Mouse (Mus musculus): Measurements from ENCODE around the gene Ntn3.

Gene Ntn3

DNA sequence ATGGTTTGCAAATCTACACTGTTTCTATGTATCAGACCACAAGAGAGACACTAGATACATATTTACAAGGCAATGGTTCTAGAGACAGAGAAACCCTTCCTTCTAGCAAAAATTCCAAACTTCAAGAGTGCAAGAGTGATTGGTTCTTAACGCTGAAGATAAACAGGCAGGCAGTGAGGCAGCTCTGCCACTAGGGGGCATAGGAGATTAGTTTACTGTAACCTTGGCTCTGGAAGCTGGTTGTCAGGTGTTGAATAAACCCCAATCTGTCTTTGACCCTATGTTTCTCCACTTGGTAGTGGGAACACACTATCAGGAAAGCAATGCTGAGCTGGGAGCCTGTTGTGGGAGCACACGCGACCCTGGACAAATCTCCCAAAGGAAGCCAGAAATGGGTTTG is 35.9 kb downstream of the Ntn3 start:
- H3K36me3 ChIP-seq (ENCODE audit: control insufficient read depth, insufficient read depth, low read length, poor library complexity, severe bottlenecking), result no peaks in the 10 kb centered on the region
- no peaks in the 10 kb centered on the region for H3K27me3 ChIP-seq (ENCODE audit: control insufficient read depth, insufficient read depth, low read length, poor library complexity, severe bottlenecking)
- DNase-seq (ENCODE audit: low read depth, low spot score), result peak; percentile 86

DNA sequence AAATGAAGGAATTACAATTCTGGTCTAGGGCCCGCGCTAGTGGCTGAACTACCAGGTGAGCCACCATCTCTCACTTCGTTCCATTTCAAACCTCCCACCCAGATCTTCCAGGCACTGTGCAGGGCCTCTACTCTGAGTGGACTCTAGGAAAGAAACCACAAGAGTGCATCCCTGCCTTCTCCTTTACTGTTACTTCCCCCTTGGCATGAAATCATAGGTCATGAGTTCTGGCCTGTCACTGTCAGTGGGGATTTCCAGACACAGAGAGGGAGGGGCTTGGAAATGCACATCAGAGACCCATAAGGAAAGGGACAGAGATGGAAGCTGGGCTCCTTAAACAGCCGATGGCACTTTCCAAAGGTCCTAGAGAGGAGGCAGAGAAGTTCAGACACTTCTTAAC is 37.6 kb downstream of the Ntn3 start:
- no peaks in the 10 kb centered on the region for H3K27me3 ChIP-seq (ENCODE audit: control insufficient read depth, insufficient read depth, low read length, poor library complexity, severe bottlenecking)
- H3K36me3 ChIP-seq (ENCODE audit: control insufficient read depth, insufficient read depth, low read length, poor library complexity, severe bottlenecking), result no peaks in the 10 kb centered on the region; the same call in none of the 2 replicates
- no peak for DNase-seq (ENCODE audit: low read depth, low spot score)

DNA sequence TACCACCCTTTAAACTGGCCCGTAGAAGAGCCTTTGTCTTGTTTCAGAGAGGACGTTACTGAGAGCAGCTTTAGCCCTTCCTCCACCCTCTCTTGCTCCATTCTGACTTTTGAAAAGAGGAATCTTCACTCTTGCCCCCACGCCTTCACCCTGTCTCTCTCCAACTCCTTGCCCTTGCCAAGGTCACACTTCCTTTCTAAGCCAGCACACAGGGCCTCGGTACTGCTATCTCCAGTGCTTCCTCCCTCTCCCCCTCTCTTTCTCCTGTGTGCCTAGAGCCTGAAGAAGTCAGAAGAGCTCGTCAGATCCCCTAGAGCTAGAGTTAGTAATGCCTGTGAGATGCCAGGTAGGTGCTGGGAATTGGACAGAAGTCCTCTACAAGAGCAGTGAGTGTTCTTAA is 38.6 kb downstream of the Ntn3 start:
- Histone ChIP-seq H3K27me3 (ENCODE audit: control insufficient read depth, insufficient read depth, low read length, poor library complexity, severe bottlenecking) (no peaks in the 10 kb centered on the region), H3K36me3 (ENCODE audit: control insufficient read depth, insufficient read depth, low read length, poor library complexity, severe bottlenecking) (no peaks in the 10 kb centered on the region; the same call in none of the 2 replicates)
- no peak for DNase-seq (ENCODE audit: low read depth, low spot score)

DNA sequence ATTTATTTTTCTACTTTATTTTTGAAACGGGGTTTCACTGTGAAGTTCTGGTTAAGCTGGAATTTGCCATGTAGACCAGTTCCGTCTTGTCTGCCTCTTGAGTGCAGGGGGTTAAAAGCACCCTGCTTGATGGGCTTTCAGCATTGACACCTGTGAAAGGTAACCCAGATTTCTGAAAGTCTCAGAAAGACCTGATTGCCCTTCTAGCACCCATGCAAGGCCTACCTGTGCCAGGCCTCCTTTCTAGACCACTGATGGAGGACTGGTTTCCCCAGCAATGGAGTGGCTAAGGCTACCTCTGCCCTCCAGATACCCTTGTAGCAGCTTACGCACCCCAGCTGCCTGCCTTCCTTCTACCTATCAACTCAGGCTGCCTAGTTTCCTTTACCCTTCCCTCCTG is 39.2 kb downstream of the Ntn3 start:
- no peaks in the 10 kb centered on the region for H3K27me3 ChIP-seq (ENCODE audit: control insufficient read depth, insufficient read depth, low read length, poor library complexity, severe bottlenecking)

DNA sequence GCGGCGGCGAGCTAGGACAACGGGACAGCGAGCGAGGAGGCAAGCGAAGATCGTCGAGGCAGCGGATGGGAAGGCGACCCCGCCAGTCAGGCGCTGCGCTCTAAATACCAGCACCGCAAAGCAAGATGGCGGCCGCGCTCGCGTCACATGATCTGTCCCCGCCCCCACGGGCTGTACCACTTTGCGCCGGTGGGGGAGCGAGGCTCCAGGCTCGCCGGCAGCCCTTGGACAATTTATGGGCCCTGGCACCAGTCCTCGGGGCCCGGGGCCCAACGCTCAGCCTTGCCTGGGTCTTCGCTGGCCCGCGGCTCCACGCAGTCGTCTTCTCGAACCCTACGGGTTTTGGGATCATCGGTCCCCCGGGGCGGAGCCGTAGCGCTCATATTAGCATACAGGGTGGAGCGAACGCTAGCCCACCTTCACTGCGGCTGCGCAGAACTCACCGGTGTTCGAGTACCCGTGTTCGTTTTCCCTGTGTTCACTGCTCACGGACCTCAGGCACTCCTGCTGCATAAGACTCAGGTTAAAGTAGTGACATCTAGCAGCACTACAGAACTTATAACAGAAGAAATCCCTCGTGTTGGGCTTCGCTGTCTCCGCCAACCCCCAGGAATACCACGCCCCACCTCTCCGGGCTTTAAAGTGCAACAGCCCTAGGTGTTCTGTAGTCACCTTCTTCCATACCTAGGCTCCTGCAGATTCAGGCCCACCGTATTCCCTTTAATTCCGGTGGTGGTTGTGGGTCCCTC is 39.8 kb downstream of the Ntn3 start, which contains the start of gene Atp6v0c:
Gene Atp6v0c (minus strand): TSS at position 386 of the 749 bp plus-strand sequence.
- no peaks in the 10 kb centered on the region for H3K27me3 ChIP-seq (ENCODE audit: control insufficient read depth, insufficient read depth, low read length, poor library complexity, severe bottlenecking)
- DNase-seq (ENCODE audit: low read depth, low spot score), result peak; percentile 96

More for the DNA sequence above, 39.2 kb downstream of the Ntn3 start:
- peaks cover 3% of the 10 kb centered on the region for H3K36me3 ChIP-seq (ENCODE audit: control insufficient read depth, insufficient read depth, low read length, poor library complexity, severe bottlenecking)
- no peak for DNase-seq (ENCODE audit: low read depth, low spot score)

DNA sequence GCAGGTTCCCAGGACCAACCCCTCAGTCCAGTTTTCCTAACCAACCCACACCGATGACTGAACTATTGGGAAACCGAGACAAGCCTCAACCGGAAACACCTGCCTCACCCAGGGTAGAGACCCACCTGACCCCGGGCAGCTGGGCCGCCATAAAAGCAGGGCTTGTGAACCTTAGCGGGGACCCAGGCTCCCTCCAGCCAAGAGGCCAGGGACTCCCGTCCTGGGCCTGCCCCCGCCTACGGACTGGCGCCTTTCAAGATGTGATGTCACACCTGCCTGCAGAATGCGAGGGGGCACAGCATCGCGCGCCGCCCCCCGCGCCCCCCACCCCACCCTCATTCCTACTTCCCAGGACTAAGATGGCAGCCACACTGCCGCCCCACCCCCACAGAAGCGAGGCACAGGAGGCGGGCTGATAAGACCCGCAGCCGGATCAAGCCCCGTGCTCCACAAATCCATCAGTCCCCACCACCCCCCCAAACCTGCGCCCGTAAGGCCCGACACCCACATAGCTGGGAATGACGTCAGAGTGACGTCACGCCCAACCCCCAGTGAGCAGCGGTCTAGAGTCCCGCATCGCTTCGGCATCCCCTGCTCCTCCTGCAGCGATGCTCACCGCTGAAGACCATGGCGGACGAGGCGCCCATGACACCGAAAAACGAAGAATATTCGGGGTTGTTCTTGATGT is 40.6 kb downstream of the Ntn3 start:
- peaks cover 3% of the 10 kb centered on the region for H3K36me3 ChIP-seq (ENCODE audit: control insufficient read depth, insufficient read depth, low read length, poor library complexity, severe bottlenecking)
- H3K27me3 ChIP-seq (ENCODE audit: control insufficient read depth, insufficient read depth, low read length, poor library complexity, severe bottlenecking), result no peaks in the 10 kb centered on the region
- peak; percentile 91 for DNase-seq (ENCODE audit: low read depth, low spot score)

More for the DNA sequence above, 39.8 kb downstream of the Ntn3 start, which contains the start of gene Atp6v0c:
- peaks cover 3% of the 10 kb centered on the region for H3K36me3 ChIP-seq (ENCODE audit: control insufficient read depth, insufficient read depth, low read length, poor library complexity, severe bottlenecking)

DNA sequence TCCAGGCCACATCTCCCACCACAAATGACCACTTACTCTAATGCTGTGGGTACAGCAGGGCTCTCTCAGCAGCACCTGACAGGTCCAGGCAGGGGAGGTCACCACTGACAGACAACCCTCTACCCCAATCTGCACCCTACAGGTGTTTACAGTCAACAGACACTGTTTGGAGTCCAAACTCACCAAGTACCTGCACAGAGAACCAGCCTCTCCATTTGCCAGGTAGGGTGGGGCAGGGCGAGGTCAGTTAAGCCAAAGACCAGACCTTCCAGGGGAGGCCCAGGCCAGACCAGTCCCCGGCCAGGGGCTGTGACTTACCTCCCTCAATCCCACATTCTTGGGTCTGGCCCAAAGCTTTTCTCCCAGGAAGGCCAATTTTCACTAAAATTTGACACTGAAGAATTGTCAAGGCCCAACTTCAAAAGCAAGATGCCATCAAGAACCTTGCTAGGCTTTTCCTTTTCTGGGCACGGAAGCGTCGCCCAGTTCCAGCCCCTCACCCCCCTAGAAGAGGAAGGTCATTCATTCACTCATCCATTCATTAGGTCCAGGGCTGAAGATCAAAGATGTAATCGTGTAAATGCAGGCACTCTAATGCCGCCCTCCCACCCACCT is 41.3 kb downstream of the Ntn3 start:
- peaks cover 3% of the 10 kb centered on the region for H3K36me3 ChIP-seq (ENCODE audit: control insufficient read depth, insufficient read depth, low read length, poor library complexity, severe bottlenecking)
- DNase-seq (ENCODE audit: low read depth, low spot score), result no peak
- no peaks in the 10 kb centered on the region for H3K27me3 ChIP-seq (ENCODE audit: control insufficient read depth, insufficient read depth, low read length, poor library complexity, severe bottlenecking)

DNA sequence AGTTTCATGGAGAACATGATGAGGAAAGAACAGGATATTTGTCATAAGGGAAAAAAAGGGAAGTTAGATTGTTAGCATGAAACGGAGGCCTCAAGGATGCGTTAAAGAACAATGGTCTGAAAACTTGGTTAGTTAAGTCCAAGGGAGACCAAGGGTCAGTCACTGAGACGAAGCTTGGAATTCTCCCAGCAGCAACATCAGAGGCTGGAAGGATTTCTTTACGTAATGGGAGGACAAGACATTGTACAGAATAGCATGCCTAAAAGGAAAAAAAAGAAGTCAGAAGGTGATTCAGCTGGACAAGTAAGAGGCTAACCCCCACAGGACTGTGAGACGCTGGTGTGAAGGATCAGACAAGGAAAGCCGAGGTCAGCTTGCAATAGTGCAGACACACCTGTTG is 42.2 kb downstream of the Ntn3 start:
- no peaks in the 10 kb centered on the region for H3K27me3 ChIP-seq (ENCODE audit: control insufficient read depth, insufficient read depth, low read length, poor library complexity, severe bottlenecking)

DNA sequence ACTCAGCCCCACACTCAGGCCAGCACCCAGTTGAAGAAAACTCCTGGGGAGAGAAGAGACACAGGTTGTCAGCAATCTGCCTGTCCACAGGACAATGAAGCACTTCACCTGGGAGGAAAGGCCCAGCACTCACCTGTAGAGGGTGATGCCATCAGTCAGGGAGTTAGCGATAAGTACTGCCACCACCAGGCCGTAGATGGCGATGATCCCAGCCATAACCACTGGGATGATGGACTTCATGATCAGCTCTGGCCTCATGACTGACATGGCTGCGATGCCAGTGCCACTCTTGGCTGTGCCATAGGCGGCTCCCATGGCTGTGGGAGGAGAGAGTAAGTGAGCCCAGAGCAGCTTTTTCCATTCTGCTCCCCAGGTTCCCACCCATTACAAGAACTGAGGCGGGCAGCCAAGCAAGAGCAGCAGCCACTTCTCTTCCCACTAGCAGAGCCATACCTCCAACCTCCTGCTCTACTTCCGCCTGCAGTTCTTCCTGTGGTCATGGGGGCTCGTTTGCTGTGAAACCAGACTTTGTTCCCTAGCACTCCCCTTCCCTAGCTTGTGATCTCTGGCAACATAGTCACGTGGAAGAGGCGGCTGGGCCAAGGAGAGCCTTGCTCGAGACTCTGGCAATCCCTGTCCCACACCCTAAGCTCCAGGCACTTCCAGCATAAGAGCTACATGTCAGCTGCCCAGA is 44.6 kb downstream of the Ntn3 start:
- Histone ChIP-seq H3K36me3 (ENCODE audit: control insufficient read depth, insufficient read depth, low read length, poor library complexity, severe bottlenecking) (peaks cover 3% of the 10 kb centered on the region), H3K27me3 (ENCODE audit: control insufficient read depth, insufficient read depth, low read length, poor library complexity, severe bottlenecking) (no peaks in the 10 kb centered on the region)
- no peak for DNase-seq (ENCODE audit: low read depth, low spot score)

More for the DNA sequence above, 42.2 kb downstream of the Ntn3 start:
- H3K36me3 ChIP-seq (ENCODE audit: control insufficient read depth, insufficient read depth, low read length, poor library complexity, severe bottlenecking), result peaks cover 3% of the 10 kb centered on the region
- DNase-seq (ENCODE audit: low read depth, low spot score), result no peak

DNA sequence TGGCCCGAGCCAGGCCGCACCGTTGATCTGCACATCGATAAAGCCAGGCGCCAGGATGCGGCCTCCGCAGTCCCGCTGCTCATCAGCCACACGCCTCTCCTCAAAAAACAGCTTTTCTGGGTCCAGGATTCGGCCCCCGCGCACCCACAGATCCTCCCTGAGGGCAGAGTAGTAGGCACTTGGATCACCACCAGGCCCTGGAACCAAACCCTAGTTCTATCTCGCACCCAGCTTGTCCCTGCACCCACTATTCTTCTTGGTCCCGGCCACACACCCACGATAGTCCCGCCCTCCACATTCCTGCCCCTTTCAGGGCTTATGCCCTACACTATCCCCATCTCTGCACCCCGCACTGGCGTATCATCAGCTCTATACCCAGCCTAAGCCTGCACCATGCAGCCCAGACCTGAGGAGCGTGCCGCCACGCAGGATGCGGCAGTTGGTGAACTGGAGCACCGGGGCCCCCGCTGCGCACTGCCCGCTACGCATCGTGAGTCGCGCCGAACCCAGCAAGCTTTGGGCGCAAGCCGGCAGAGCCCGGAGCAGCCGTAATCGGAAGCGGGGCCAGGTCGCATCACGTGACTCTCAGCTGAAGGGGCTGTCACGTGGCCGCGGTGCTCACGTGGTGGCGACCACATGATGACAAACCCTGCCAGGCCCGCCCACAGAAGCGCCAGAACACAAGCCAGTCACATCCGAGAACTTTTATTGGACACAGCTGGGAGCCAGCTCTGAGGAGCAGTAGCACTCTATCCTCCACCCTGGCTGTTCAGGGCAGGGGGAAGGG is 46.0 kb downstream of the Ntn3 start, which contains the start of gene Amdhd2:
Gene Amdhd2 (minus strand): TSS at position 591 of the 787 bp plus-strand sequence.
- no peaks in the 10 kb centered on the region for H3K27me3 ChIP-seq (ENCODE audit: control insufficient read depth, insufficient read depth, low read length, poor library complexity, severe bottlenecking)

DNA sequence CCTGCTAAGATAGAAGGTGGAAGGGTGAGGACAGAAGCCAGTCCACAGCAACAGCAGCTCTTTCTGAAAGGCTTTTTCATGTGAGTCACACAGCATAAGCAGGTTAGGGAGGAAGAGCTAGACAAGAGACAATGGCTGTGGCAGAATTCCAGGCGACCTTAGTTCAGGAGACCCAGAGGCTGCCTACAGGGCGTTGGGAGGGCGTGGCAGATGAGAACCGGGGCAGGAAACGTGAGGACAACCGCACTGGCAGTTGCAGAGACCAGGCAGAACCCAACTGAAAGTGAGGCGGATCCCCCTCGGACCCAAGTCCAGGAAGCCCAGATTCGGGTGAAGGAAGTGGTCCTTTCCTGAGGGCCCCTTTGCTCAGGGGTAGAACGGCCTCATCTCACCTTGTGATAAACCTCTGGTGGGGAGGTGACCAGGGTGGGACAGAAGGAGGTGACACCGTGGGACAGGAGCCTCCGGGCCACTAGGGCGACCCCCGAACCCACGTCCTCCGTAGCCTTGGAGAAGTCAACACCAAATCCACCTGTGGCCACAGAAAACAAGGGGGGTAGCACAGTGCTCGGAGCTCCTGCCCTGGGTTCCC is 46.7 kb downstream of the Ntn3 start:
- peak; percentile 38 for DNase-seq (ENCODE audit: low read depth, low spot score)
- H3K27me3 ChIP-seq (ENCODE audit: control insufficient read depth, insufficient read depth, low read length, poor library complexity, severe bottlenecking), result no peaks in the 10 kb centered on the region

More for the DNA sequence above, 46.0 kb downstream of the Ntn3 start, which contains the start of gene Amdhd2:
- peaks cover 3% of the 10 kb centered on the region for H3K36me3 ChIP-seq (ENCODE audit: control insufficient read depth, insufficient read depth, low read length, poor library complexity, severe bottlenecking)
- DNase-seq (ENCODE audit: low read depth, low spot score), result peak; percentile 98

DNA sequence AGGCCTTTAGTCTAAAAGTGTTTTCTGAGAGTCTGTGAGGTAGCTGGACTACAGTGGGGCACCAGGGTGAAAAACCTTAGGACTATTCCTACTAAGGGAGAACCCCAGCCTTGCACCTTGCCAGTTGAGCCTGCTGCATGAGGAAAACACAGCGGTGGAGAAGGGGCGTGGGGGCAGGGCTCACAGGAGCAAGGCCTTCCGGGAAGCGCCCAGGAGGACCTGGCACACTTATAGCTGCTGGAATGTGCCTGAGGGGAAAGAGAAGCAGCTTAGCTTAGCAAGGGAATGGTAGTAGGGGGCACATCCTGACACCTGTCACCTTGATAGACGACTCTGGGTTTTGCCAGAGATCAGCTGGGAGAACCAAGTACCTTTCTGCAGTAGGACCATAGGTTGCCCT is 47.9 kb downstream of the Ntn3 start:
- DNase-seq (ENCODE audit: low read depth, low spot score), result no peak
- H3K36me3 ChIP-seq (ENCODE audit: control insufficient read depth, insufficient read depth, low read length, poor library complexity, severe bottlenecking), result peaks cover 3% of the 10 kb centered on the region
- H3K27me3 ChIP-seq (ENCODE audit: control insufficient read depth, insufficient read depth, low read length, poor library complexity, severe bottlenecking), result no peaks in the 10 kb centered on the region

More for the DNA sequence above, 46.7 kb downstream of the Ntn3 start:
- peaks cover 3% of the 10 kb centered on the region for H3K36me3 ChIP-seq (ENCODE audit: control insufficient read depth, insufficient read depth, low read length, poor library complexity, severe bottlenecking)

DNA sequence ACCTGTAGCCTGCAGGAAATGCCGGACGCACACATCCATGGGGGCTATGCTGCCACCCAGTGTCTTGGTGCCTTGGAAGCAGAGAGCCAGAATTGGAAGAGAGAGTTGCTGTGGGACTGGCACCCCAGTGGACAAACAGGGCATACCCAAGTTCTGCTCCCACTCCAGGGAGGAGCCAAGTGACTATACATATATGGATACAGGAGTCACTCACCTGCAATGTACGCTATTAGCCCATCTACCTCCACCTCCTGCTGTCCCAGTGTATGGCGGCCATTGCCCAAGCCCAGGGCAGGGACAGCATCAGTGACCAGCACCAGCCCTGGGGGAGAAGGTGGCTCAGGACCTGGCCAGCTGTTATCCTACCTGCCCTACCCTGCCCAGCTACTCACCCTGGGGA is 51.8 kb downstream of the Ntn3 start:
- Histone ChIP-seq H3K36me3 (ENCODE audit: control insufficient read depth, insufficient read depth, low read length, poor library complexity, severe bottlenecking) (0 out of 2 replicates have a peak, but pooled peaks cover 2% of the 10 kb centered on the region), H3K27me3 (ENCODE audit: control insufficient read depth, insufficient read depth, low read length, poor library complexity, severe bottlenecking) (no peaks in the 10 kb centered on the region)
- no peak for DNase-seq (ENCODE audit: low read depth, low spot score)

All from splenic B cell, adult 2 months (primary cell).